Comparison of ENCODE assay signal across 21 mouse cellular contexts in genomic region chr6:38797548-38797947, GRCm38 (mm10).
"Had no signal": no experiment of that assay in that cellular context is flagged by ENCODE, and none has a peak within 500 bp of the region (broad histone marks: within the 10 kb centered on the region; RNA-seq: fewer than 3 reads in every experiment).

No protein-coding gene starts in this region.

- H3K4me2 ChIP-seq: liver, embryonic 11.5 days; liver, embryonic 15.5 days; lung, embryonic 14.5 days; midbrain, embryonic 12.5 days; midbrain, embryonic 15.5 days; neural tube, embryonic 12.5 days; neural tube, embryonic 15.5 days had no signal

- H3K27ac ChIP-seq: macrophage; midbrain, embryonic 12.5 days; midbrain, embryonic 15.5 days; neural tube, embryonic 12.5 days; neural tube, embryonic 15.5 days; stomach, postnatal 0 days had no signal

- H3K9me3 ChIP-seq: liver, embryonic 15.5 days; midbrain, embryonic 12.5 days; midbrain, embryonic 15.5 days; neural tube, embryonic 12.5 days; neural tube, embryonic 15.5 days had no signal

- H3K4me3 ChIP-seq: liver, embryonic 15.5 days; midbrain, embryonic 12.5 days; midbrain, embryonic 15.5 days; neural tube, embryonic 12.5 days; neural tube, embryonic 15.5 days had no signal

- H3K9ac ChIP-seq: liver, embryonic 15.5 days; lung, embryonic 14.5 days; midbrain, embryonic 12.5 days; midbrain, embryonic 15.5 days; neural tube, embryonic 12.5 days; neural tube, embryonic 15.5 days had no signal

- H3K27me3 ChIP-seq: liver, embryonic 15.5 days; midbrain, embryonic 12.5 days; midbrain, embryonic 15.5 days; neural tube, embryonic 12.5 days; neural tube, embryonic 15.5 days had no signal

- DNase-seq: kidney, adult 18-20 months; kidney, adult 9 months; kidney, postnatal 14 days; kidney, postnatal 4 days; left cerebral cortex, postnatal 4 days; right cerebral cortex, adult 18-20 months; right cerebral cortex, postnatal 14 days; right cerebral cortex, postnatal 4 days; thymus, adult 2 months; thymus, postnatal 14 days; thymus, postnatal 4 days had no signal

- ATAC-seq: intestine, embryonic 16.5 days; midbrain, embryonic 15.5 days had no signal

- H3K36me3 ChIP-seq: midbrain, embryonic 12.5 days; midbrain, embryonic 15.5 days; neural tube, embryonic 12.5 days; neural tube, embryonic 15.5 days had no signal
